Mouse (Mus musculus) cerebellum, adult 8-10 months (tissue): ENCODE measurements around the gene Prrg2.

Experiments used
- DNase-seq: peaks from one replicate; pipeline ENCODE4 v3.0.0; 2022

The Prrg2 gene

DNA sequence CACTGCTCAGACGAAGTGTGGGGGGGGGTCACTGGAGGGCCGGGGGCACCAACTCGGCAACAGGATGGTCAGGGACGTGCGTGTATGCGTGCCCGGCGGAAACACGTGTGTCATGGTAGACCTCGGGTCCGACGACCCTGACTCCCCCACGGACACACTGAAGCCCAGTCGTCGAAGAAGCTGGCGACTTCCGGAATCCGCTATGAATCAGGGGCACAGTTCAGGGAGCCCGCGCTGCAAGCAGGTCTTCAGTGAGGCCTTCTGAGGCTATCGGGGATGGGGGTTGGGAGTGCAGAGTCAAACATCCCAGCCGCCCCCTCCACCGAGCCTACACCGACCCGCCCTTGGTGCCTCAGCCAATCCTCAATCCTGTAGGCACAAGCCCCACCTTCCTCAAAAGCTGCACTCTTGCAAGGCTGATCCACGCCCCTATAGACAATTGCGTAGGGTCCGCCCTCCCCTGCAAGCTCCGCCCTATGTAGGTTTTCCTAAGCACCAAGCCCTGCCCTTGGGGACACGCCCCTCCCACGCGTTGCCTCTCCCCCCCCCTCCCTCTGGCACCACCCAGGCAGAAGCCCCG, 8.5 kb downstream of the Prrg2 start:
- peak; percentile 91 for DNase-seq

- DNase-seq = peak; percentile 82
Observed at GRCm38 (mm10) chr7:45053117-45053930, 9.2 kb downstream of the Prrg2 start.

- DNase-seq = no peak
Observed at GRCm38 (mm10) chr7:45052862-45053116, 9.7 kb downstream of the Prrg2 start, which contains the start of gene Prr12. Prr12 (minus strand) TSS chr7:45052881.

- DNase-seq = peak; percentile 65
Observed at GRCm38 (mm10) chr7:45052181-45052861, 10.2 kb downstream of the Prrg2 start.

GRCm38 (mm10) chr7:45051601-45051974, 10.9 kb downstream of the Prrg2 start:
- peak; percentile 32 for DNase-seq

- peak; percentile 64 for DNase-seq
Observed at GRCm38 (mm10) chr7:45050945-45051600, 11.4 kb downstream of the Prrg2 start.

- no peak for DNase-seq
Observed at GRCm38 (mm10) chr7:45048923-45049657, 13.4 kb downstream of the Prrg2 start.

- DNase-seq = no peak
Observed at GRCm38 (mm10) chr7:45048001-45048890, 14.2 kb downstream of the Prrg2 start.

DNA sequence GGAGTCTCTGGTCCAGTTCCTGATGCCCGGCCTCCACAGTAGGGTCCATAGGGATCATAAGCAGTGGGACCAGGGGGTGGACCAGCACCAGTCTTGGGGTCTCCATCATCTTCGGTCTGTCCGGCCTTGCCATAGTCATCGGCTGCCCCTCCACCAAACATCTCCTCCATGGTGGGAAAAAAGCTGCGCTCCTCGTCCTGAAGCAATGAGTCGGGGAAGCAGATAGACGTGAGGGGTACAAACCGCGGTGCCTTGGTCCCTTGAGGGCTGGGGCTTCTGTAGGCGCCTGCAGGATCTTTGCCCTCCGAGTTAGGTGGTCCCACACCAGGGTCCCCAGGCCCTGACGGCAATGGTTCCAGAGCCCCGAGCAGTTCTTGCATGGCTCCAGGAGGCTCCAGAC, 15.0 kb downstream of the Prrg2 start:
- no peak for DNase-seq

DNA sequence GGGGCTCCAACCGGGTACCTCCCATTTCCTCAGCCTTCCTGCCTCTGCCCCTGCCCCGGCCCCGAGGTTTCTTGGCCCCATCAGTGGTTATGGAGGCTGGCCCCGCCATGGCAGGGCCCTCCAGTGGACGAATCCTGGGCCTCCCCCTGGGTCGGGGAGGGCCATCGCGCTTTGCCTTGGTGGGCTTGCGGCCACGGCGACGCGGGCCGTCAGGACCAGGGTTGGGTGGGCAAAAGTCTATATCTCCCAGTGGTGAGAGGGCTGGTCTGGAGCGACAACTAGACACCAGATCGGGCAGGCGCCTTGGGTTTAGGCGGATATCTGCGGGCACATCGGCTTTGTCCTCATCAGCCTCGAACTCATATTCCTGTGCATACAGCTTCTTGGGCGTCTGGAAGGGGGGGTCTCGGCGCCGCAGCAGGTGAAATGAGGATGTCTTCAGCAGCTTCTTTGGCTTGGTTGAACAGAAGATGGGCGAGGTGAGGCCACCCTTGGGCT, 15.6 kb downstream of the Prrg2 start:
- no peak for DNase-seq

- DNase-seq = no peak
Observed at GRCm38 (mm10) chr7:45045741-45046140, 16.7 kb downstream of the Prrg2 start.

DNA sequence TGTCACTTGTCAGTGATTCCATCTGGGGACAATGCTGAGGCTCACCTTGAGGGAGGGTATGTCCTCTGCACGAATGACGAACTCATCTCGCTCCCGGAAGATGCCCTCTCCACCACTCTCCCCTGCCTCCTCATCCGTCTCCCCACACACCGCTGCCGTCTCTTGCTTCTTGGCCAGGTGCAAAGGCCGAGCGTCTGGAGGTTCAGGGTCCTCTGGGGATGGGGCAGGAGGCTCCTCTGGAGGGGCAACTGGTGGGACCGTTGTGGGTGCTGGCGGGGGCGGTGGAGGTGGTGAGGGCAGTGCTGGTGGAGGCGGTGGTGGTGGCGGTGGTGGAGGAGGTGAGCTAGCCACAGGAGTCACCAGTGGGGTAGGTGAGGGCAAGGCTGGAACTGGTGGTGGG, 19.2 kb downstream of the Prrg2 start:
- no peak for DNase-seq

DNA sequence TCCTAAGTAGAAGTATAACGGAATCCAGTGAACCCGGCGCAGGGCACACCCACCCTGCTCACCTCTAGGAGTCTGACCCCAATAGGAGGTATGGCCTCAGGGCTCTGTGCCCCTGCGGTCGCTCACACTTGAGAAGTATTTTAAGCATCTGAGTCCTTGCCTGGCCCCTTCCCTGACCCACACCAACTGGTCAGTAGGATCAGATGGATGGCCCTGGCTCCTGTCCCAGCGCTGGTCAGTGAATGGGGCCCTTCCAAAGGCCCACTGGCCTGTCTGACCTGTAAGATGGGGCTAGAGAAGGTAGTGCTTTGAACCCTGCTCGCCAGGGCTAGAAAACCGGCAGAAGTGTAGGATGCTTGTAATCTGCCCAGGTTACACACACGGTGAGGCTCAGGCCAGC, 21.6 kb downstream of the Prrg2 start:
- no peak for DNase-seq

DNA sequence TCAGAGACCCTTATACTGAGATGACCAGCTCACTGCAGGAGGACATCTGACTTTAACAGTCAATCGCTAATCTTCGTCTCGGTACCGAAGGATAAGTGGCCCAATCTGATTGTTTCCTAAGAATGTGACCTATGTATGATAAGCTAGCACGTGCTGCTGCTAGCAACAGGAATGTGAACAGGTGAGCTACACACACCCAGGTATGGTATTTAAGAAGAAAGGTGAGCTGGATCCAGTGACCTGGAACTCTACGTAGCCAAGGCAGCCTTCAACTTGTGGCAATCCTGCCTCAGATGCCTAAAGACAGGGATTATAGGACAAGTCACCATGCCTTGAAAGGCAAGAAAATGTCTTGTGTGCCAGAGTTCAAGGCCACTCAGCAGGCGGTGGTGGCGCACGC, 24.1 kb downstream of the Prrg2 start:
- no peak for DNase-seq

DNA sequence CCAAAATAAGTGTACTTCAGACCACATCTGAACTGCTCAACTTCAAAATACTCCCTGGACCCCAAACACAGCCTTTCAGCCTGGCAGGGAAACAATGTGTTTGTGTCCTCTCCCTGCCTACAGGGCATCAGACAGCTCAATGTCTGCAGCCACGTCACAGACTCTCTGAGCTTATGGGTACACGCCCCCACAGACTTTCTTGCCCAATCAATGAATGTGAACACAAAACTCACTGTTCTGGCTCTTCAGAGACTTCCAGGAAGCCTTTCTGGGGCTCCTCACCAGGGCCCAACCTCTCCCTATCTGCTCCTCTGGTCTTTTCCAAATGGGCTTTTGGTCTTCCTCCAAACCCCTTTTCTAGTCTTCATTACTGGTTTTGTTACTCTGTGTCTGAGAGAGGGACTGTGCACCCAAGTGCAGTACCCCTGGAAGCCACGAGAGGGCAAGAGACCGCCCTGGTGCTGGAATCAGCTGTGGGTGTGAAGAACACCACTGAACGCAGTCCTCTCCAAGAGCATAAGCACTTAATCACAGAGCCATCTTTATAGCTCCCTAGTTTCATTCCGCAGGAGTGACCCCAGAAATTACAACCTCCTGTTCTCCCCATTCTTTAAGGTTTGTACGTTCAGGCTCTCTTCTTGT, 24.6 kb downstream of the Prrg2 start:
- DNase-seq = no peak

- DNase-seq = no peak
Observed at GRCm38 (mm10) chr7:45036702-45037101, 25.8 kb downstream of the Prrg2 start.

- DNase-seq = no peak
Observed at GRCm38 (mm10) chr7:45035631-45036030, 26.8 kb downstream of the Prrg2 start.

DNA sequence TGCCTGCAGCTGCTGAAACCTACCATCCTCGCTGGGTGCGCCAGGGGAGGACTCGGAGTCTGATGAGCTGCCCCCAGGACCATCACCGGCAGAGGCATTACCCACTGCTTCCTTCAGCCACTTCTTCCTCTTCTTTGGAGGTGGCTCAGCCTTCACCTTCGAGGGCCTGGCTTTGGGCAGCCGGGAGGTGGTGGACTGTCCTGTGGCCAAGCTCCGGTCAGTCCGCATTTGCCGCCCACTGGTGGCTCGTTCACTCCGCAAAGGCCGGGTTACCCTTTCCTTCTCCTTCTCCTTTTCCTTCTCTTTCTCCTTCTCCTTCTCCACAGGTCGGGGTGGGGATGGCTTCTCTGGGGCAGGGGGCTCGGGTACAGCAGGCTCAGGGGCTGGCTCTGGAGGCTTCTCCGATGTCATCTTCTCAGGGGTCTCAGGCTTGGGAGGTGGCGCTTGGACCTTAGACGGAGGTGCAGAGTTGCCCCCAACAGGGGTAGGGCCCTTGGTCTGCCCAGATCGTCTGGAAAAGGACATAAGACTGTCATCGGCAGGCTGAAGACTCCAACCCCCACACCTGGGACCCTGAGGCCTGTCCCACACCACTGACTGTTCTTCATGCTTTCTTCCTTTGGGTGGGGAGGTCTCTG, 28.6 kb downstream of the Prrg2 start:
- no peak for DNase-seq

DNA sequence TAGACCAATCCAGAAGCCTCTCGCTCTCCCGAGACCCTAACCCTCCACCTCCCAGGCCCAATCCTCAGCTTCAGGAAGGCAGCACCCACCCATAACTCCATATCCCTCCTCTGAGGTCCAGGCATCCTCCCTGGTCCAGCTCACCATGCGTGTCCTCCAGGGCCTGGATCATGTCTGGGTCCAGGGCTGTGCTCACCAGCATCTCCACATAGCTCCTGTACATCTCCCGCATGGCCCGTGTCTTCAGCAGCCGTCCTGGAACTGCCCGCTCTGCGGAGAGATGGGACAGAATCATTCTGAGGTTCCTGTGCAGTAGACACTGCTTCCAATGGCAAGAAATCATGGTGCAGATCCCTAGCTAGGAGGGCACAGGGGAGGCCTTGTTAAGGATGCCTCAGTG, 31.6 kb downstream of the Prrg2 start:
- DNase-seq = no peak

DNA sequence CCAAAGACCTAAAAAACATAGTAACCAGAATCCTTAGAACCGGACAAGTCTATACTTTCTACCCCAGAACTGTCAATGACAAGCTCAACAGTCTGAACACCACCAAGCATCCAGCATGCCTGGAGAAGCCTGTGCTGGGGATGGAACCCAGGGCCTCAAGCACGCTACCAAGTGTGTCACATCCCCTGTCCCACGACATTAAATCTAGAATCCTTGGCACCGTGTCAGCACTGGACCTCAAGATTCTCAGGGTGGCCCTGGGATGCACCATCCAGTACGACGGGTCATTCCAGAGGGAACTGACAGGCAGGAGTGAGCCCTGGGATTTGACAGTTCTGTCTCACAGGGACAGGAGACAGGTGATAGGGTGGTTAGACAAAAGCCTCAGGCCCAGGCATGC, 32.5 kb downstream of the Prrg2 start:
- no peak for DNase-seq

GRCm38 (mm10) chr7:45028351-45028750, 34.1 kb downstream of the Prrg2 start:
- DNase-seq = no peak
